In the genomic region with DNA sequence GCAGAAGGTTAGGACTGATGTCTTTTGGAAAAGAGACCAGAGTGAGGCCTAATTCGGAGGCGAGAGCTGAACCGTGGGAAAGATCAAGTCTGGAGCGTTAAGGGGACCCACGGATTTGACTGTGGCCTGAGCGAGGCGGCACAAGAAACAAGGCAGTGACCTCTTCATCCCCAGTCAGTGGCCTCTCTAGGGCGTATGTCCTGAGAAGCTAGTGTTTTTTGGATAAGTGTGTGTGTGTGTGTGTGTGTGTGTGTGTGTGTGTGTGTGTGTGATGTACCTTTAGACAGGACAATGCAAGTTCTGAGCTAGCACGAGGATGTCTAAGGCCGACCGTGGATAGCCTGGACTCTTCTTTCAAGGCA, we compare ENCODE assay signal across 20 mouse cellular contexts. TPM values are rescaled to one million over a fixed set of nuclear protein-coding genes. Genes with fewer than 3 reads are reported as not detected.
DNase-seq lines count a peak whose midpoint lies in the region; ATAC-seq lines count a peak whose summit lies in the region.
"Had no signal": no experiment of that assay in that cellular context is flagged by ENCODE, and none has a peak within 500 bp of the region (broad histone marks: within the 10 kb centered on the region; RNA-seq: fewer than 3 reads in every experiment).

No protein-coding gene starts in this region.

- H3K9me3 ChIP-seq in neural tube, embryonic 12.5 days, result no peaks in the 10 kb centered on the region
- H3K9me3 ChIP-seq in neural tube, embryonic 15.5 days (replicated peaks), result no peaks in the 10 kb centered on the region
- H3K9me3 ChIP-seq in midbrain, embryonic 10.5 days (replicated peaks), result no peaks in the 10 kb centered on the region
- H3K9me3 ChIP-seq in neural tube, embryonic 13.5 days, result no peaks in the 10 kb centered on the region
- H3K9me3 ChIP-seq: embryonic facial prominence, embryonic 10.5 days had no signal

- H3K9ac ChIP-seq in neural tube, embryonic 12.5 days, result no peak overlapping the region
- H3K9ac ChIP-seq in neural tube, embryonic 15.5 days (replicated peaks), result no peak overlapping the region
- H3K9ac ChIP-seq in neural tube, embryonic 13.5 days, result no peak overlapping the region

- no peak for ATAC-seq in cerebellum, adult (ENCODE audit: insufficient number of reproducible peaks, low FRiP score, low TSS enrichment)
- no peak for ATAC-seq in neural tube, embryonic 12.5 days (ENCODE audit: low FRiP score, low read depth)
- no peak for ATAC-seq in neural tube, embryonic 15.5 days (ENCODE audit: low FRiP score)
- no peak for ATAC-seq in neural tube, embryonic 13.5 days (ENCODE audit: low read depth)
- ATAC-seq: intestine, postnatal 0 days had no signal

- peak overlapping the region; percentile 57 for H3K4me2 ChIP-seq in neural tube, embryonic 12.5 days (replicated peaks)
- H3K4me2 ChIP-seq in neural tube, embryonic 15.5 days, result no peak overlapping the region; the same call in 1 of the 2 replicates
- H3K4me2 ChIP-seq in neural tube, embryonic 13.5 days, result peak overlapping the region; percentile 43

- no peaks in the 10 kb centered on the region for H3K36me3 ChIP-seq in neural tube, embryonic 12.5 days
- no peaks in the 10 kb centered on the region for H3K36me3 ChIP-seq in neural tube, embryonic 15.5 days
- no peaks in the 10 kb centered on the region for H3K36me3 ChIP-seq in midbrain, embryonic 10.5 days
- no peaks in the 10 kb centered on the region for H3K36me3 ChIP-seq in neural tube, embryonic 13.5 days
- H3K36me3 ChIP-seq: embryonic facial prominence, embryonic 10.5 days had no signal

- WGBS in neural tube, embryonic 12.5 days, result 3% methylated on average over 11 of the region's 11 CpGs
- WGBS in neural tube, embryonic 15.5 days, result 4% methylated on average over 11 of the region's 11 CpGs
- WGBS in midbrain, embryonic 10.5 days, result 2% methylated on average over 11 of the region's 11 CpGs
- 3% methylated on average over 11 of the region's 11 CpGs for WGBS in neural tube, embryonic 13.5 days

- peaks cover 18% of the 10 kb centered on the region for H3K4me1 ChIP-seq in neural tube, embryonic 12.5 days
- peaks cover 17% of the 10 kb centered on the region for H3K4me1 ChIP-seq in neural tube, embryonic 15.5 days
- peaks cover 44% of the 10 kb centered on the region for H3K4me1 ChIP-seq in midbrain, embryonic 10.5 days
- H3K4me1 ChIP-seq in neural tube, embryonic 13.5 days (replicated peaks), result peaks cover 24% of the 10 kb centered on the region

- peak; percentile 20 for DNase-seq in cerebellum, adult 8-10 months
- no peak for DNase-seq in midbrain, embryonic 10.5 days (ENCODE audit: low spot score)
- no peak for DNase-seq in heart, adult 11 months
- DNase-seq in adrenal gland, adult 18-20 months (ENCODE audit: low spot score in 2 of 2), result no peak
- DNase-seq: liver; lung, adult 2 months; thymus, postnatal 36 days had no signal

- H3K27me3 ChIP-seq in neural tube, embryonic 12.5 days (replicated peaks), result peaks cover 96% of the 10 kb centered on the region
- peaks cover 94% of the 10 kb centered on the region for H3K27me3 ChIP-seq in neural tube, embryonic 15.5 days (replicated peaks)
- peaks cover 100% of the 10 kb centered on the region for H3K27me3 ChIP-seq in midbrain, embryonic 10.5 days (ENCODE audit: low read depth, poor library complexity, severe bottlenecking)
- peaks cover 99% of the 10 kb centered on the region for H3K27me3 ChIP-seq in neural tube, embryonic 13.5 days

- 0 out of 2 replicates have a peak overlapping the region, but pooled peaks have one; percentile 7 for H3K27ac ChIP-seq in neural tube, embryonic 12.5 days
- H3K27ac ChIP-seq in neural tube, embryonic 15.5 days (replicated peaks), result no peak overlapping the region
- peak overlapping the region; percentile 86 for H3K27ac ChIP-seq in midbrain, embryonic 10.5 days (replicated peaks)
- H3K27ac ChIP-seq in neural tube, embryonic 13.5 days (replicated peaks), result no peak overlapping the region
- H3K27ac ChIP-seq: kidney, postnatal 0 days had no signal

- H3K4me3 ChIP-seq in neural tube, embryonic 12.5 days, result peak overlapping the region; percentile 32
- no peak overlapping the region; the same call in 1 of the 2 replicates for H3K4me3 ChIP-seq in neural tube, embryonic 15.5 days (replicated peaks)
- peak overlapping the region; percentile 53 for H3K4me3 ChIP-seq in midbrain, embryonic 10.5 days
- 0 out of 2 replicates have a peak overlapping the region, but pooled peaks have one; percentile 24 for H3K4me3 ChIP-seq in neural tube, embryonic 13.5 days
- H3K4me3 ChIP-seq: erythroblast, embryonic 14.5 days had no signal

RNA-seq across cellular contexts. Expression of a gene that starts 0.7 kb away (rescaled TPM):
- 13.5 and 17.4 TPM in 2 replicates for polyA plus RNA-seq in neural tube, embryonic 12.5 days (2016; fragmentation: Nextera tagmentation; extraction: Ambion mirVana)
- polyA plus RNA-seq in neural tube, embryonic 15.5 days (2015; fragmentation: Nextera tagmentation; extraction: Ambion mirVana), result 4.5 and 7.5 TPM in 2 replicates
- polyA plus RNA-seq in midbrain, embryonic 10.5 days (2016; fragmentation: Nextera tagmentation; extraction: Ambion mirVana), result 10.9 and 13.8 TPM in 2 replicates
- polyA plus RNA-seq in neural tube, embryonic 13.5 days (2015; fragmentation: Nextera tagmentation; extraction: Ambion mirVana), result 7.5 and 8.3 TPM in 2 replicates
- not detected for total RNA-seq in adrenal gland, adult 18-20 months (2021)
- total RNA-seq: CH12.LX; gastrocnemius, postnatal 25 days; heart, postnatal 25 days had no signal
- polyA plus RNA-seq: erythroblast, embryonic 14.5 days; heart, embryonic 11.5 days; intestine, postnatal 0 days; kidney, postnatal 0 days; stomach, embryonic 16.5 days had no signal

Comparison
In these comparisons a context has a peak if more than half of its experiments do, and no peak if none do; other contexts are left out.
1. H3K27ac ChIP-seq: peak in neural tube, embryonic 12.5 days (single experiment) and midbrain, embryonic 10.5 days (single experiment); none in neural tube, embryonic 15.5 days (single experiment) and neural tube, embryonic 13.5 days (single experiment).